Mouse (Mus musculus) heart, postnatal 0 days (tissue): ENCODE measurements around the gene Ptpn13.

Source experiments
- CTCF ChIP-seq: IDR thresholded peaks from 2 replicates; pipeline ENCODE4 v1.5.1; 2016; ENCODE audit warnings: antibody characterized with exemption, control low read depth, low read depth
- EP300 ChIP-seq: IDR thresholded peaks from 2 replicates; pipeline ENCODE4 v1.6.1; 2016; ENCODE audit warnings: antibody characterized with exemption, low read depth

GRCm38 (mm10) chr5:103624831-103625230 lies 199.8 kb downstream of the Ptpn13 start:
- TF ChIP-seq EP300 (no peak), CTCF (no peak)
